Mouse (Mus musculus) embryo, embryonic 10.5 days (tissue): ENCODE data around the gene Phactr1.
A peak's percentile ranks its signal among the peaks of the same experiment; 100 is the strongest.

Source experiments
- DNase-seq: peaks from one replicate; pipeline ENCODE4 v3.0.0-alpha.2; 2015; ENCODE audit warnings: low spot score

Phactr1 gene

DNA sequence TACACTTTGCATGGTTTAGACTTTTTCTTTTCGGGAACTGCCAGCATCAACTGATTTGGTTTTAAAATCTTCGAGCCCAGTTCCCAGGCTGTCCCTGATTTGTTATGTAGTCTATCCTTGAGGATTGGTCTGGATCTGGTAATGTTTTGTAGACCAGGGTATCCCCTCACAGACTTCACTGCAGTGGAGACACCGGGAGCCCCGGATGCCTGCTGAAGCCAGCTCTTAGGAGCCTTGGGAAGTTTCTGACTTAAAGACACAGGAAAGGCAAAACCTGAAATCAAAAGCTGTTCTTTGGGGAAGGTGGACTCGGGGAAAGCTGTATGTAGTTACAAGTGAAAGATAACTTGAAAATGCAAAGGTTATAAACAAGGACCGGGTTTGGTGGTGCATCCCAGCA, 186.6 kb downstream of the Phactr1 start:
- DNase-seq = no peak

DNA sequence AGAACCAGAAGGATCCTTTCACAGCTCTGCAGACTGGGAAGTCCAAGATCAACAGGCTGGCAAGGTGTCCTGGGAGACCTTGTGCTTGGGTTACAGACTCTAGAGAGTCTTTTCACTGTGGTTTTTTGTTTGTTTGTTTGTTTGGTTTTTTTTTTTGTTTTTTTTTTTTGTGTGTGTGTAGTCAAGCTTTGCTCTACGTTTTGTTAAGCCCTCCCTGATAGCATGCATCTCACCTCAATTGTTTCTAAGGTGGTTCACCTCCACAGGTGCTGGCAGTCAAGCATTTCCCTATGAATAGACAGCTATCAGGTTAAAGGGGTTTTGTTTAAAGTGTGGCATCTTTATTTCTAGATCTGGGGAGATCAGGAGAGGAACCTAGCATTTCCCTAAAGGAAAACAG, 191.7 kb downstream of the Phactr1 start:
- no peak for DNase-seq

DNA sequence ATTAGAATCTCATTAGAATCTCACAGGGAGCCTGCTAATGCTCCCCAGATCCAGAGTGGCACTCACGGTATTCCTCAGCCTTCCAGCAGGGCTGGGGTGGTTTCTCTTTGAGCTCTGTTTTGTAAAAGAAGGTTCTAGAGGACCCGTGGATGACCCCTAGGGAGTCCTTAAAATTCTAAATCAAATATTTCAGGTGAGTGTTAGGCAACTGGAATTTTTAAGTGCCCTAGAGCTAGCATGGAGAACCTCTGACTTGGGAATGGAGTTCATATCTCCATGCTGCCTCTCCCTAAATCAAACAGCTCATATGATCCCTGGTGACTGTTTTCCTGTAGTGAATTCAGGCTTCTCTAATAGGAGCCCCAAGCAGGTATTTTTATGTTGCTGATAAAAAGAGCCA, 197.9 kb downstream of the Phactr1 start:
- no peak for DNase-seq

DNA sequence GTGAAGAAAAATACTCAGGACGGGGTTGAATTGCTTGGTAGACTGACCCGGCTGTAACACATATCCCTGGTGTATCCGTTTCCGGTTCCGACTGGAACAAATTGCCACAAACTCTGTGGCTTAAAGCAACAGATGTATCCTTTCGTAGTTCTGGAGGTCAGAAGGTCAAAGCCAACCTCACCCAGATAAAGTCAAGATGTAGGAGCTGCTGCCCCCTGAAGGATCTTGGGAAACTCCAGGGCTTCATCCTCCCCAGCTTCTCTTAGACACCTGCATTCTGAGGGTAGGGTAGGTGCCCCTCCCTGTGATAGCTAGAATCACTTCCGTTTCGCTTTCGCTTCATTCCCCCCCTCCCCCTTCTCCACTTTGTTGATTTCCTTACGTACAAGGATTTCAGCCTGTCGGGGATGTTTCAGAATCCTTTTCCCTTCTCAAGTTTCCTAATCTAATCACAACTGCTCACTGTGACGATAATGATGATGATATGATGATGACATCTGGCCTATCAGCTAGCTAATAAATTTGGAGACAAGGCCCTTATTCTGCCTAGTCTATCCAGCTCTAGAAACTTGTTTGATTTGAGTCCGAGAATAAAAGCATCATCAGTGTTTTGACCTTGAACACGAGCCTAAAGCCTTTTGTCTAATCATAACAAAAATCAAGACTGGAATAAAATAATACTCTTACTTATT, 203.8 kb downstream of the Phactr1 start:
- DNase-seq = peak; percentile 40

DNA sequence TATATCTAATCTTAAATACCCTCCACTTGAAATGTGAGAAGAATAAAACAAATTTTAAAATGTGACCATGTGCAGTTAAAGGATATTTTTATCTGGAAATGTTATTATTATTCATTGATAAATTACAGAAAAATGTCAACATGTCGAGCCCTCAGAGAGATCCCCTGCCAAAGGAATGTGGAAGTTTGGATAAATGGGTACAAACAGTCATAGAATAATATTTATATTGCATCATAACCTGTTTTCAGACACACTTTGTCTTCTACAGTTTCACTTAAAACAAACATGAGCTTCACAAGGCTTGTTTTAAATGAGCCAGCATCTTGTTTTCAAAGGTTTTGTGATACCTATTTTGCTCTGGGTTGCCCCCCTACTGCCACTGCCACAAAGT, 204.3 kb downstream of the Phactr1 start:
- no peak for DNase-seq

DNA sequence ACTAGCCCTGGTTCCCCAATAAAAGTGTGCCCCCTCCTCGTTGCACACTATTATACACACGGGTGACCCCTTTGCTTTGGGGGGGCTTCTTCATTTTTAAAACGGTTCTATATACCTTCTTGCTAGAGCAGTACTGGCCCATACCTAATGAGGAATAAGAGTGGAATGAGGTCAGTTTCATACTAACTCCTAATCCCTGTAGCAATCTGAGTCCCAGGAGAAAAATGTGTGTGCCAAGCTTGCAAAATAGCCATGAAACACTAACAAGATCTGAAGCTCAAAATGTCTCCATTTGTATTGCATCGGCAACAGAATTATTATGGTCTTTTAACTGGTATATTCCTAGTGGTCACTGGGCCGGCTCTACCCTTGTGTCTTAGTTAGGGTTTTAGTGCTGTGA, 207.3 kb downstream of the Phactr1 start:
- no peak for DNase-seq

DNA sequence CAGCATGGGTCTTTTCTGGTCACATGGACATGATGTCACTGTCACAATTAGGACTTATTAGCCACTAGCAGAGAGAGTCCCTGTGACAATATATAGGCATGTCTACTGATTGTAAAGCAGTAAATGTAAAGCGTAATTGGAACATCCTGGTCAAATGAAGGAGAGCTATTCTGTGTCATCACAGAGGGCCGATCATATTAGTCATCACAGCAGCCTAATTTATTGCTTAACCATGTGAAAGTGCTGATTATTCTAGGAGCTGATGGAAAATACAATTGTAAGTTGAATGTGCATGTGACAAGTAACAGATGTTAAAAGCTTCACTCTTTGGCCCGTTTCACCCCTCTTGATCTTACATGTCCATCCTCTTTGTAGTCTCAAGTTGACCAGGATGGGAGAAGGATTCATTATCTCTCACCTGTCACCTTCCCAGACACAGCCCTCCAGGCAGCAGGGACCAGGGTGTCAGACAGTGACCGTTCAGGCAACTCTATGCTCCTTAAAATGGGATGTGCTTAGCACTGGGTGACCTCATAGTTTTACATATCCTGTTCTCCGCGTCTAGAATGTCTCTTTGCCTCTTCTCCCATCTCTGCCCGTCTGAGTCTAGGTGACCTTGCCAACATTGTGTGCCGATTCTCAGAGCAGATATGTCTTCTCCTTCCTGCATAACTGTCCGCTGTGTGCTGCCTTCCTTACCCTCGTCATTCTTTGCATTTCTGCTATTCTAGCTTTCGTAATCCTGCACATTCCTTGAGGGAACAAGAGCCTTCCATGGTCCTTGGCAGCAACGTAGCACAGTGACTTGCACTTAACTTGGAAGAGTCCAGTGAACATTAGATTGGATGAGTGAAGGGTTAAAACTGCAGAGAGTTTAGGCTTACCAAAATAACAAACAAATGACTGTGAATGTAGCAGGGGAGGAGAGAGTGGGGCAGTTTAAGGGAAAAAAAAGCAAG, 209.4 kb downstream of the Phactr1 start:
- DNase-seq = no peak

DNA sequence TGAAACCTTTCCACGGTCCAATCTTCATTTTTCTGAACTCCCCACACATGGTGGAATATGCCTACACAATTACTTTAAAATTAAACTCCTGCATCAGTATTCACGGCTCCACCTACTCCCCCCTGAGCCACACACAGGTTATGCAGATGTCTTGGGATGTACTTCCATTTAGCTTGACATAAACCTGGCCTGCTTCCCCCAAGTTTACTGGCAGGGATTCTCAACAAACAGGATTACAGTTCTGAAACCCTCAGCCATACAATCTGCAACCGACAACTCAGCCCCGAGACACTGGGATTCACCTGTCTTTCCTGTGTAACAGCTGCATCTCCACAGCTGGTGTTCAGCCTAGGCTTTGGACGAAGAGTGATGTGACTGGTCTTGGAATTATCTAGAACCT, 210.2 kb downstream of the Phactr1 start:
- no peak for DNase-seq

DNA sequence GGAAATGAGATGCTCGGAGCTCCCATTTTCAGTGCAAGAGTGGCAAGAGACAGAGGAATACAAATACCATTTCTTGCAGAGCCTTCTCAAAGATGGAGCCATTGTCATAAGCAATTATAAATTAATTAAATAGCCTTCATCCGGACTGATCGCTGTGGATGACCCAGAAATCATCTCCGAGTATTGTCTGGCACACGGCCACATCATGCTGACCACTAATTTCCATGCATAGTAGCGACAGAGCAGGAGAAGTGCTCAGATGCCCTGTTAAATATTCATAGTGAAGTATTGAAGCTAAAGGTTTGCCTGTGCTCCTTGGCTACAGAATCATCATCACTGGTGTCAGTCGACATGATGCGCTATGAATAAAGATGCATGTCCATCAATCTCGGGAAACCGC, 213.6 kb downstream of the Phactr1 start:
- DNase-seq = no peak

DNA sequence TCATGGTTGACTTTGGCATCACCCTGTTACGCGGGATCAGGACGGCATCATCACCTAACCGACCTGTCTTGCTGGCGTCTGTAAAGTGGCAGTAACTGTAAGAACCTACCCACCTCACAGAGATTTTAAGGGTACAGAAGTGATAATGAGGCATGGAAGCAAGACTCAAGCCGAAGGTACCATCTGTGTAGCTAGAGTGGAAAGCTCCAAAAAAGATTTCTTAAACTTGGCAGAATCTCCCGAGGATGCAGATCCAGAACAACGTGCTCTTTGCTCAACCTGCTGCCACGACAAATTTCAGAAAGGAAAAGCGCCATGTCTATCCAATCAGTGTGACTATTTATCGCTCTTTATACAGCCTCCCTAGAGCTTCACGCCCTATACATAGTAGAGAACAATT, 214.2 kb downstream of the Phactr1 start:
- no peak for DNase-seq

DNA sequence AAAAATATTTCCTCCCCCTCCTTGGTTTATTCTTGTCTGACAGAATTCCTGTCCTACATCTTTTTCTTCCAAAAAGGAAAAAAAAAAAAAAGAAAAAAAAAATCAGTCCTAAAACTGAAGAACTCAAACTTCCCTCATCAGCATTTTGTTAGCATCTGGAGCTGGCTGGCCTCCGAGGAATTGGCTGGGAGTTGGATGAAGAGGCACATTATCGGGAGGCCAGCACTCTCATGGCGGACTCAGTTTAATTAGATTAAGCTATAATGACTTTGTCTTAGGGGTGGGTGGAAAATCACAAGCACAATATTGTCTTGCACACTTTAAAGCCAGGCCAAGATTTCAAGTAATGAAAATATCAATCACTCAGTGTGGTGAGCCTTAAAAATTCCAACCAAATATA, 215.6 kb downstream of the Phactr1 start:
- DNase-seq = no peak

DNA sequence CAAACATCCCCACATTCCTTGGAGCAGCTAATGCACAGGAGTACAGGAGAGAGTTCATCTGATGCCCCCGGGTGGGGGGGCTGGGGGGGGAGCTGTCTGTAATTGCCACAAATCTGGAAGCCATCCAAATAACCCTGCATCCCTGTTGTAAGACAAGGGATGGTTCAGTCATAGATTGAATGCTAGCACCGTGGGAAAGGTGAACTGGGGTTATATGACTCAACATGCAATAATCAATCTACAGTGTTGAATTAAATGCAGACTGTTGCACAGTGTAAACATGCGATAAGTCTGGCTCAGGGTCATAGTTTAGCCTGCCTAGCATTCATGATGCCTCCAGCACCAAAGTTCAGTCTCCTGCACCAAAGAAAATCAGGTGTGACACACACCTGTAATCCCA, 219.2 kb downstream of the Phactr1 start:
- no peak for DNase-seq

DNA sequence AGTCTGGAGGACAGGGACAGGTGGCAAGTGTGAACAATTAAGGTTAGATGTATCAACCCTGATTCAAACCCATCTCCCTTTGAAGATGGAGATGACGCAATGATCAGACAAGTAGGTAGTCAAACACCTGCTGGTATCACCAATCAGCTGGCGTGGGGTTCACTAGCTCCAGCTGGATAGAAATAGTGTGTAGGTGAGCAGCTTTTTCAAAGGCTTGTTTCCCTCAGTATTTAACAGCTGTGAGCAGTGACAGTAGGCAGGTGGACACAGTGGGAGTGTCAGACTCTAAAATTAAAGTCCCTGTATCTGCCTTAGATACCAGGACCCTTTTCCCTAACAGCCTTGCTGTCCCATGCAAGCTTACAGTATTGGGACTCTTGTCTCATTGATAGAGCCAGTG, 221.4 kb downstream of the Phactr1 start:
- DNase-seq = no peak

DNA sequence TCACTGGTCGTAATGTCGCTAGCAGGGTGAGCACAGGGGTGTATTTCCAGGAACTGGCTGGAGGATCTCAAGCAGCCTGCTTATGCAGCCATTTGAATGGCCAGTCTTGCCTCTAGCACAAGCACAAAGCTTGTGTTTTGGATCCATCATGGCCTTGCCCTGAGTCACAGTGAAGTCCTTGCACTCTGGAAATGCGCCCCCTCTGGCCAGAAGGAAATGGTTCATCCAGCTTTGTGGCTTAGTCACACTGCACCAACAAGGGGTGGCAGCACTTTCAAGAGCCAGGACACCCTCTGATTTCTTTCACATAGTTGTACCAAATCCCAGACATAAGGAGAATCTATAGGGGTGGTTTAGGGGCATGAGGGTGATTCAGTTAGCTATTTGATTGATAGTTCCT, 222.4 kb downstream of the Phactr1 start:
- DNase-seq = no peak

DNA sequence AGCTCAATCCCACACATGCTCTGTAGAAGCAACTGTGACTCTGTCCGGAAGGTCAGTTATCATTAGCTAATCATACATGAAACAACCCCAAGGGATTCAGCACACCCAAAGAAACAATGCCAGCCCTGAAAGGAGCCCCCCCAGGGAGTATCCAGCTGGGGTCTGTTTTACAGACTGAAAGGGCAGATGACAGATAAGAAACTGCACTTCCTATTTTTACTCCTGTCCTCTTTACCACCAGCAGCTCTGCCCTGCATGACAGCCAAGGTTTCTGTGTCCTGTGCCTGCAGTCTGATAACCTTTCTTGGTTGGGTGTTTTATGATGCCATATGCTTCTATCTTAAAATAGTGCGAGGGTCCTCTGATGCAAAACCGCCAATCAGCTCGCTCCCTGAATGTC, 225.4 kb downstream of the Phactr1 start:
- DNase-seq = no peak

DNA sequence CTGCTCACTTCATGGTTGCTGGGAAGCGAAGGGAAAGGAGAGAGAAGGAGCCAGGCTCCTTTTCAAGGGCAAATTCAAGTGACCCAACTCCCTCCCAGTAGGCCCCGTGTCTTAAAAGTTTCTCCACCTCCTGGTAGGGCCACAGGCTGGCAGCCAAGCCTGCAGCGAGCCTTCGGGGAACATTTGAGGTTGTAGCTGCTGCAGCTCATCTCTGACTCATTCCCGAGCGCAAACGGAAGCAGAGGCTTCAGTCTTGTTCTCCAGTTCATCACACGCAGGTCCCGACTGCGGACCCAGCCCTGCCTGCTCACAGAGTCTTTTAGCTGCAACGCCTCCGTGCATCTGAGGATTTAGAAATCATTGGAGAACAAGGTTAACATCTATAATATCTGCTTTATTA, 226.6 kb downstream of the Phactr1 start:
- DNase-seq = no peak

DNA sequence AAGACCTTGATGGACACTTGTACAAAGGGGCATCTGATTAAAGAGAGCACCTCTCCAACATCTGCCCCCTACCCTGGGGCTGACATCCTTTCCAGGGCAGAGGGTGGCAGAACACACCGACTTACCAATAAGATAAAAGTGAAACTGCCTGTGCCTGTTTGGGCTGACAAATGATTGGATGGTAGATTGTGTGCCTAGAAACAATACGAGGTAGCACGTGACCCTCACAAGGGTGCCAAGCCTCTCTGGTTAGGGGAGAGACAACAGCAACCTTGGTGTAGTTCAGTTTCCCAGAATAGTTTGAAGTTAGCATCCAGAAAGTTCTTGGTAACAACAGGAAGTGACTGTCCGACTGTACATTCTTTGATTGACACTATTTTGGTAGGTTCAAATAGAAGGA, 234.7 kb downstream of the Phactr1 start:
- DNase-seq = no peak

DNA sequence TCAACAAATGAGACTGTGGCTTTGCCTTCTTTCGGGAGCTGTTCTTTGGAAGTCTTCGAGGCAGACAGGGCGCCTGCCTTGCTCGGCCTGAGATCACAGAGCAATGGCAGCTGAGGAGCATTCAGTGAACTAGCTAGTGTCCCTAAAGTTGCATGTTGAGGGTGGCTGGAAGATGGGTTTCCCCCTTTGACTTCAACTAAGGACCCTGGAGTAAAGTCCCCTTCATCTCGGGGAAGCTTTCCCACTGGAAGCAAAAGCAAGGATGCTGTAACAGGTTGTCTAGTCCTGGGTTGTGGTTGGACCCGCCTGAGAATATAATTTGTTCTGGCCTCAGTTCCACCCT, 235.4 kb downstream of the Phactr1 start:
- DNase-seq = no peak

DNA sequence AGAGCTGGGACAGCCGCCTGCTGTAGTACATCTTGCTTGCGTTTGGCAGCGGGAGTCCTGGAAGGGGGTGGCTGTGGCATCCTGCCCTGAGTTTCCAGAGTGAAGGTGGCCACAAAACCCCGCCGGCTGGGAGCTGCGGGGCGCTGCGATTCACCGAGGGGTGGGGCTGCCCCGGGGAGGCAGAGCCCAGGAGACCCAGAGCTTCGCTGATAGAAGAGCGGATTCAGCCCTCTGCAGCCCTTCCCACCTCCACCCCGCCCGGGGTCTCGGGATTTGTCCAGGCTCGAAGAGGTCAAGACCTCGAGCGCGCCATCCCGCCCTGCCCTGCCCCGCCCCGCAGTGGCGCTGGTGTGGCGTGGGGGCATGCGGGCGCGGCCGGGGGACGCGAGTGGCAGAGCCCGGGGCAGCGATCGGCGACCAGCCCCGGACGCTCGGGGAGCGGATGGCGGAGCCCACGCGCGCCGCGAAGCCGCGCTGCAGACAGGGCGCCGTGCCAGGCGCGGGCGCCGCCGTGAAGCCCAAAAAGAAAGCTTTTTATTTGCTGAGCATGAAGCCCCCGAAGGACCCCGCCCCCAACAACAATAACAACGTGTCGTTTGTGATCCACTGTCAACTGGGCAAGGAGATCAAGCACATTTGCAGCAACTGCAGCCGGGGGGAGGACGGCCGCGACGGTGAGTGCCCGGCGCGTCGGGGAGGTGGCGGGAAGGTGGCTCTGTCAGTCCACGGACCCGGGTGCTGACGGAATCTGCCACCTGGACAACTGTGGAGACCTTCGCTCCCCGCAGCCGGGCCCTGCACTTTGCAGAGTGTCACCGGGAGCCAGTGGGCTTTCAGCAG, 236.0 kb downstream of the Phactr1 start:
- peak; percentile 60 for DNase-seq

DNA sequence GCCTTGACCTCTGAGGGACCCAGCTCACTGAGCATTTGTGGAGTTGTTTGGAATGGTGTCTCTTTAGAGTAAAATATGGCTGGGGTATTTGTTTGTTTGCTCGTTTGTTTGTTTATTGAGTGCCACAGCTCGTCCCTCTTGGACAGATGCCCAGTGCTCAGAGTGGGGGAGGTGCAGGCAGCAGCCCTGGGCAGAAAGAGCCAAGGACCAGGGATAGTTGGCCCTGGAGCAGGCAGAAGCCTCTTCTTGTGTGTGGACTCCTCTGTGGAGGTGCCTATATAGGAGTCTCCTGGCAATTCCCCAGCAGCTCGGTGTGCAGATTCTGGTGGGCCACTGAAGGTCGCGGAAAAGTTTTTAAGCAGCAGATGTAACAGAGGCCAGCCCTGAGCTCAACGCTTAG, 236.8 kb downstream of the Phactr1 start:
- DNase-seq = no peak

DNA sequence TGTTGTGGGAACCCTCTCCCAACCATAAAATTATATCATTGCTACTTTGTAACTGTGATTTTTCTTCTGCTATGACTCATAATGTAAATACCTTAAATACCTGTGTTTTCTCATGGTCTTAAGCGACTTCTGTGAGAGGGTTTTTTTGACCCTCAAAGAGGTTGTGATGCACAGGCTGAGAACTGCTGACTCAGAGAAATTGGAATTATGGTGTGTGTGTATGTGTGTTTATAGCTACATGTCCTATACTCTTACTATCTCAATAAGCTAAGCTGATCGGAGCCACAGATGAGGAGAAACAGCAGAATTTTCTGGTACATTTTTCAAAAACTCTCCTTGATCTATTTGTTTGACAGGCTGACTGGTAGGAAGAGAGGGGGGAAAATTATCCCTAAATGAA, 239.6 kb downstream of the Phactr1 start:
- DNase-seq = no peak

DNA sequence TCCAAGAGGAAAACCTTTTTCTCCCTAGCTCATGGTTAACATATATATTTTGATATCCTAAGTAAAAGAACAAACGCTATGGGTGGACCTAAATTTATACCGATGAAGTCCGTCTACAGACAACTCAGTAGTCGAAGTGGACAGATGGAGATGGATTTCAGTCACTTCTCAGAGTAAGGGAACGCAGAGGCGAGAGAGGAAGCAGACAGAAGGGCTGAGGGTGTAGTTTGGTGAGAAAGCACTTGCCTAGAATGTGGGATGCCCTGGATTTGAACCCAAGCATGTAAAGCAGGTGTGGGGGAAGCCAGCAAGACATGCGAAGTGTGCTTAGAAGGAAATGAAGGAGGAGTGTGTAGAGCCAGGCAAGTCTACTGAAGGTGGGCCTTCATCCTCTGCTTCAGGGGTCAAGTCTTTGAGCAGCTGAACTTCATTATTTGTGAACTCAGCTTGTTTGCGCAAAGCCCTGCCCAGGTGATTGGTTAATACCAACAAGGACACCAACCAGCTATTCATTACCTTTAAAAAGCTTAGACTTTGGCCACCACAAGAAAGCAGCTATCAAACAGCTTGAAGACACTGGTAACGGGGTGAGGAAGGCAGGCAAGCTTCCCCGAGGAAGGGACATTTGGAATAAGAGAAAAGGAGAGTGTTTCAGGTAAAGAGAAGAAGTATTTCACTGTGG, 241.5 kb downstream of the Phactr1 start:
- DNase-seq = no peak
